Mouse (Mus musculus): ENCODE results near the gene Ccdc85a.

The Ccdc85a gene

DNA sequence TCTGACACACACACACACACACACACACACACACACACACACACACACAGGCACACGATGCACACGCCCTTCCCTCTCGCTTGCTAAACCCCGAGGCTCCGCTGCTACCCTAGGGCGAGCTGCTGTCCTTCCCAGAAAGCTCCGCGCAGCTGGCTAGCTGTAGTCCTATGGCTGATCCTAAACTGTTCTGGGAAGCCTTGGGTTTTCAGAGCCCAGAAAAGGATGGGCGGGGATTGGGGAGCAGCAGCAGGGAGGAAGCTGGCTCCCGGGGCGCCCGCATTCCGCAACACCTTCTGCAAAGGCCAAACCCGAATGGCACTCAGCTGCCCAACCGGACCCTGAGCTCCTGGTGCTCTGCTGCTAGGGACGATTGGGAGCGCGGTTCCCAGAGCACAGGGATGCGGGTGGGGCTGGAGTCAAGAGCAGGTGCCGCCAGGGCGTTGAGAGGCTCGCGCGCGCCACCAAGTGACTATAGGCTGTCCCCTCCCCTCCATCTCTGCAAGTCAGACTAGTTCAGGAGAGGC lies at the start of gene Ccdc85a:
TSS of gene Ccdc85a (minus strand) at position 414 of the 524 bp plus-strand sequence.
- peak; percentile 53 for DNase-seq (ENCODE audit: low spot score)

GRCm38 (mm10) chr11:28633571-28634125 lies 49.5 kb upstream of the Ccdc85a start:
- DNase-seq (ENCODE audit: low spot score) = no peak

- no peak for DNase-seq (ENCODE audit: low spot score)
Measured at GRCm38 (mm10) chr11:28633093-28633492, 49.0 kb upstream of the Ccdc85a start.

GRCm38 (mm10) chr11:28630771-28631170 lies 46.6 kb upstream of the Ccdc85a start:
- no peak for DNase-seq (ENCODE audit: low spot score)

DNA sequence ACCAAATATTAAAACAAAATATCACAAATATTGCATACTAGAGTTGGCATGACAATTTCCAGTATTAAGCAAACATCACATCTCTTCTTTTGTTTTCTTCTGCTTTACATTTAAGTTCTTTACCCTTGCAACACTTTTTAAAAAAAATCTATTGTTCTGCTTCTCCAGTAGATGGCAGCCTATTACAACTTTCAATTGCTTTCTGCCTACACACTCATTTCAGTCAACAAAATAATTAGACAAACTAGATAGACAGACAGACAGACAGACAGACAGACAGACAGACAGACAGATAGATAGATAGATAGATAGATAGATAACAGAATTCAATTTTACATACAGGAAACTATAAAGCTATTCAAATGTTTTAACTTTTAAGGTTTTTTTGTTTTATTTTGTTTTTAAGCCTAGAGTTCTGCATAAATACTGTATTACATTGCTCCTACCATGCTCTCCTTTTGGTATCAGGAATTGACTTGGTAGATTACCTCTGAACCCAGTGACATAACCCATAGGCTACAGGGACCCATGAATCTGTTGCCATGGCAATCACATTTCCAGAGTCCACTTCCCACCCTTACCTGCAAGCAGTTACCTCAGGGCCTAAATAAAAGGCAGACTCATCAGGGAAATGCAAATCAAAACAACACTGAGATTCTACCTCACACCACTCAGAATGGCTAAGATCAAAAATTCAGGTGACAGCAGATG lies 26.8 kb upstream of the Ccdc85a start:
- no peak for DNase-seq (ENCODE audit: low spot score)

DNA sequence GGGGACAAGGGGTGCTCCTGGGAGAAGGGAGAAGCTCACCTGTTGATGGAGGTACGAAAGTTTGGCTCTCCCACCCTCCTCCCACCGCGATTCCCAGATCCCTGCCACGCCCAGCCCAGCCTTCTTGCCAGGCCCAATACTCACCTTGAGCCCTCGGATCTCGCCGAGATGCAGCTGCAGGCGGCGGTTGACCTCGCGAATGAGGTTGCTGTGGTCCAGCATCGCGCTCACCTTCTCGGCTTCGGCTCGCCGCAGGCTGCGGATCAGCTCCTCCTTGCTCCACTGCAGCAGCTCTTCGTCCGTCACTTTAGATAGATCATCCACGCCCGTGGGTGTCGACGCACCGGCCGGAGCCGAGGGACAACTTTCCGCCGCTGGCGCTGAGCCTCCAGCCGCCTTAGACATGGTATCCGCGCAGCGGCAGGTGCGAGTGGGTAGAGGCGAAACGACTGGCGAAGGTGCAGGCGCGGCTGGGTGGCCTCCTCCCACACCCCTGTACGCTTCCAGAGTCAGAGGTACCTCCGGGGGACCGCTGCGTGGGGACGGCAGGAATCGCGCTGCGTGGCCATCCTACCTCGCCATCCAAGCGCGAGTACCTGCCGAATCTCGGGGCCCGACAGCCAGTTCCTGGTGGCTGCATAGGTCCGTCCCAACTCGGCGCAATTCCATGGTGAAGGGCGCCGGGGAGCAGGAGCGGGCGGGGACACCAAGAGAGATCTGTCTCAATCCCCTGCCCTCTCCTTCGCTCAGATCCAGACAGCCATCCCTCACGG lies 800 bp downstream of the Ccdc85a start:
- DNase-seq (ENCODE audit: low spot score) = peak; percentile 3

DNA sequence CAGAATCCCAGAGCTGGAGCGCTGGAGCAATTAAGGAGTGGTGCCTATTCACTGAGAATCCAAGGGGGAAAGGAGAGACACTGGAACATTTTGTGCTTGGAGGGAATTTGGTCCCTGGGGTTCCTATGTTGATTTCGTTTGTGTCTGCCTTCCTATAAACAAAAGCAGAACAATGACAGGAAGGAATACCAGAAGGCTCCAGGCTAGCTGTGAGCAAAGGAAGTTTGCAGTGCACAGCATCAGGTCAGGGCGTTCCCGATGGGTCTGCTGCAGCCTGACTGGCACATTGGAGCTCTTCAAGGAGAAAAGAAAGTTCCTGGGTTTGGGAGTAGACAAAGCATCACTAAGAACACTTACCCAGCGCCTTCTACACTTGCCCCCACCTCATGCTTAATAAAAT lies 1.9 kb downstream of the Ccdc85a start:
- no peak for DNase-seq (ENCODE audit: low spot score)

DNA sequence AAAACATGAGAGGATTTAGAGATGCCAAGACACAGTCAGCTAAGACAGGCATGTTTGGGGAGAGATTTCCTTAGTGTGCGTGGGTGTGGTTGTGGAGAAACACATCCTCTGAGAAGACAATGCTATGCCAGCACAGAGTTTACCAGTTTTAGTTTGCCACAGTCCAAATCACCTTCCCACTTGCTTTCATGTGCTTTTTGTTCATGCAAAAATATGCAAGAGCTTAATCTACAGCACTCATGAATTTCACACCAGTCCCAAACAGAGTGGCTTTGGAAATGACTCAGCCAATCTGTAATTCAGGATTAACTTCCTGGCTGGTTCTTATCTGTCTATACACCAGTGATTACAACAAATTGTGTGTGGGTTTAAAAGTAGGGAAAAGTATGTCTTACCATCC lies 11.7 kb downstream of the Ccdc85a start:
- no peak for DNase-seq (ENCODE audit: low spot score)

DNA sequence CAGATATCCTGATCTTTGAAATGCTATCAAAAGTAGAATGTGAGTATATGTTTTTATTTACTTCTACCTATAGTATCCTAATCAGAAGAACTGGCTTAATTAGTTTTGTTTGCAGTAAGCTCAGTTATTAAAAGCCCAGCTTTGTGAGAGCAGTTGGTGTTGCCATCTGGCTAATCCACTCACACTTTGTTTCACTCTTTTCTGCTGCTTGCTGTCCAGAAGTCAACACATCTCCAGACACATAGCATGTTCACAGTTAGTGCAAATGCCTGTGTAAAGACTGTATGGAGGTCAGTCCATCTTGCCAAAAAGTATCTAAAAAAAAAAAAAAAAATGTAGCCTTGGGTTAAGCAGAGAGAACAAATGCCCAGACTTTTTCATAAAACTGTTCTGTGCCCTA lies 27.7 kb downstream of the Ccdc85a start:
- DNase-seq (ENCODE audit: low spot score) = no peak

DNA sequence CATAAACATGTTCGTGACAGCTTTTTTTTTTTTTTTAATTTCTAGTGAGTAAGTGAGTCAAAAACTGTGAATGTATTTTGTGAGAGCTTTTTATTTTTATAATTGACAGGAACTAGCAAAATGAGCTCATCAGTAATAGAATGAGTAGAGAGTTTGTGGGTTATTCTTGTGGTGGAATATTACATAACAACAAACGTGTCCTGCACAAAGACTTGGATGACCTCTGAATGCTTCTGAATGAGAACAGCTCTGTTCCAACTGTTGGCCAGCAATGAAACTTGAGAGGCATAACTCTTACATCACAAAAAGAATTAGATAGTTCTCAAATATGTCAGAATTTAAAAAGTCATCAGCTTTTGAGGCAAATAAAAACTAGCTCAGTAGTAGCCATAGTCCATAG lies 40.7 kb downstream of the Ccdc85a start:
- no peak for DNase-seq (ENCODE audit: low spot score)

GRCm38 (mm10) chr11:28541307-28541706 lies 42.8 kb downstream of the Ccdc85a start:
- DNase-seq (ENCODE audit: low spot score) = no peak

- DNase-seq (ENCODE audit: low spot score) = no peak
Measured at GRCm38 (mm10) chr11:28533286-28533685, 50.8 kb downstream of the Ccdc85a start.

DNA sequence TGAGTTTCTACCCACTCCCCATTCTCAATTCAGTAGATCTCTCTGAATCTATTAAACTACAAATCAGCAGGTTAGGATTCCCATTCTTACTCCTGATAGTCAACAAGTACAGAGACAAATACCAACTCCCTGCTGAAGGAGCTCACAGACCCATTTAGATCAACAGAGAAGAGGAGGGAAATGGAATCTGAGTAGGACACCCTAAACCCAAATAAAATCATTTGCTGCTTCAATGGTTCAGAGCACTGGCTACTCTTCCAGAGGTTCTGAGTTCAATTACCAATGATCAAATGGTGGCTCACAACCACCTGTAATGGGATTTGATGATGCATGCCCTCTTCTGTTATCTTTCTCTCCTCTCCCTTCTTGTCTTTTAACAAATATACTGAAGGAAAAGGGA lies 82.9 kb downstream of the Ccdc85a start:
- no peak for DNase-seq (ENCODE audit: low spot score)

DNA sequence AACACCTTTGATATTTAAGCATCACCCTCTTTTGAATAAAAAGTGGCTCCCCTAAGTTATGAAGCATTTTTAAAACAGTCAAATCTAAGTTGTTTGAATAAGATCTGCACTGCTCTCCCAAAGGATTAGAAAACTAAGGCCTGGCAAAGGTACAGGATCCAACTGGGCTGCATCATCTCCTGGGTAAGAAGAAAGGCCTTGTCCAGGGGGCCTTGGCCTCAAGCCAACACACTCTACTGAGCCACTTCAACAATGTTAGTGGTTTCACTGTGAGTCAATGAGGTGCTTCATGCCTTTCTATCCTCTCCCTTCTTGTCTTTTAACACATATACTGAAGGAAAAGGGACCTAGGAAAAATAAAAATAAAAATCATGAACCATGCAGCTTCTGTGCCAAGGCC lies 87.1 kb downstream of the Ccdc85a start:
- no peak for DNase-seq (ENCODE audit: low spot score)

- DNase-seq (ENCODE audit: low spot score) = no peak
Measured at GRCm38 (mm10) chr11:28493362-28493761, 90.8 kb downstream of the Ccdc85a start.

GRCm38 (mm10) chr11:28491330-28491729 lies 92.8 kb downstream of the Ccdc85a start:
- no peak for DNase-seq (ENCODE audit: low spot score)

DNA sequence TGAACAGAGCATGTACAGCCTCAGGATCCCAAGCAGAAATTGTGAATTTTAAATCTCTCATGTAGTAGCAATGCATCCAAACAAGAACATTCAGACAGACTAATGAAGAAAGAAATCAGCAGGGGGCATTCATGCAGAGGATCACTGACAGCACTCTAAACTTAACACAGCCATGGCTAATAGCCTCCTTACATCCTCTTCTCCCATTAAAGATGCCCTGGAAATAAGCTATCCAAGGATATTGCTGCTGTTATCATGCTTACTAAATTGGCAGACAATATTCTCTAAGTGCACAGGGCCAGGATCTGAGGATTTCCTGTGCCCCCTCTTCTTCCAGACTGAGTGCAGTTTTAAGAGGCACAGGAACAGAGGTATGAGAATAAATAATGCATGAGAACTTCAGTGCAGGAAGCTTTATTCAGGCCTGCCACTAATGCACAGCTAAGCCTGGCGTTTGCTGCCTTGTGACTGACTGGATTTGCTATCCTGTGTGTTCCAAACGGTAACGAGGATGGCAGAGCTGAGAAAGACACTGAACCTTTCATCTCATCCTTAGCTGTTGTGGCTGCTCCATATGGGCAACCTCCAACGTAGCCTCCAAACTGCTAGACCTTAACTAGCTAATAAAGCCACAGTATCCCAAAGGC lies 99.9 kb downstream of the Ccdc85a start:
- no peak for DNase-seq (ENCODE audit: low spot score)

GRCm38 (mm10) chr11:28477088-28477487 lies 107.0 kb downstream of the Ccdc85a start:
- DNase-seq (ENCODE audit: low spot score) = no peak

DNA sequence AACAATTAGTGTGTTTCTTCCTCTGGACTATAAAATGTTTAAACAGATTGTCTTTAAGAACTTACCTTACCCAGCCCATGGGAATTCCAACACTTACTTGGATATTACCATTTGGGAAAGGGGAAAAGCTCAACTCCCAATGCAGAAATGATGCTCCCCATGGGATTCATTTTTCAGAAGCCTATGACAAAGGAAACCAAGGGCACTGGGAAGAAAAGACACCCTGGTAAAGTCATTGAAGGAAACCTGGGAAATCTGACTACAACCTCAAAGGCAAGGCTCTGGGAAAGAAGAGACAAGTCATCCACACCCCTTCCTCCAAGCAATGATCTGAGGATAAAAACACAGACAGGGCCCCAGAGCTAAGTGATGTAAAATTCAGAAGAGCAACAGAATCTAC lies 118.4 kb downstream of the Ccdc85a start:
- DNase-seq (ENCODE audit: low spot score) = no peak

DNA sequence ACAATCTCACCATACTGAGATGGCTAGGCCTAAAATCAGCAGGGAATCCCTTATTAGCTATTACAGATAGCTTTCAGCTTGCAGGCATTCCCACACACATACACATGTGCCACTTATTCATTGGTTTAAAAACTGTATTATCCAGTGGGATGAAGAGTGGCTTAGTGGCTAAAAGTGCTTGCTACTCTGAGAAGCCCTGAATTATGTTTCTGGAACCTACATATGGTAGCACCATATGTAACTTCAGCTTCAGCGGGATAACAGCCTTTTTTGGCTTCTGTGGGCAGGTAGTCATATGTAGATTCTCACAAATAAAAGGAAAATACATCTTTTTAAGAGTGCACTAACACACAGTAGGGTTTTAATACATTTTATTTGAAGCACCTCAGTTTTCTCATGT lies 119.2 kb downstream of the Ccdc85a start:
- no peak for DNase-seq (ENCODE audit: low spot score)

- DNase-seq (ENCODE audit: low spot score) = no peak
Measured at GRCm38 (mm10) chr11:28459165-28459564, 125.0 kb downstream of the Ccdc85a start.

DNA sequence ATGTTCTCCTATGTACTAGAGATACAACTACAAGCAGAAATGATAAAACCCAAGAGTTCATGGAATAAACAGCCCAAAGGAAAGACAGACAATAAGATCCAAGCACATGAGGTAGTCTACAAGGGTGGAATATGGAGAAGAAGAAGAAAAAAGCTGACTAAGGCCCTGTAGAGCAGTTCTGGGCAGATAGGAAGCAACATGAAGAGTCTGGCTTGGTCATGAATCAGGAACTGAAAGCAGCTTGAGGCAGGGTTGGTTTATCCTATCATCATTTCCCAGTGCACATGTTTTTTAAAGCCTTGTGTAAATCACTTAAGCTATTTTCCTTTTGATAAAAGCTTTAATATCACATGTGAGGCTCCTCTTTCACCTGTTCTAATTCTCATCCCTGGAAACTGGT lies 144.2 kb downstream of the Ccdc85a start:
- DNase-seq (ENCODE audit: low spot score) = no peak
